Mouse (Mus musculus): ENCODE measurements around the gene Scamp1.

DNA sequence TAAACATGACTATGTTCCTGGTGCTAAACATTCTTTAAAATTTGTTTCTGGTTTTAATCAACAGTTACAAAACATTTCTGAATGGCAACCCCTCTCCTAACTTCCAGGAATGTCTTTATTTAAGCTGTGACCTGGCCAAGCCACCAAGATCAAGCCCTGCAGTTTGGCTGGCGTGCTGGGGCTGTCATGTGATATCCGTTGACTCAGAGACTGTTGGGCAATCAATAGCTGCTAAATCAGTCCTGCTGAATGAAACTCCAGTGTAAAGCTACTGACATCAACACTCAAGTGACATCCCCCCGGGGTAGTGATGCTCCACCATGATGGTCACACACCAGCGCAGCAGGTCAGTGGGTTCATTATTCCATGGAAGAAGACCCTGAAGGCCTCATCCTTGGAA lies 12.7 kb upstream of the Scamp1 start:
- no peak for TF ChIP-seq CTCF (conservative IDR thresholded peaks at IDR 0.05; ENCODE audit: insufficient read depth, insufficient read length, low read depth, low read length)
- TF ChIP-seq POLR2A (IDR thresholded peaks at IDR 0.05; ENCODE audit: low read depth, low read length) = no peak
